Mouse (Mus musculus) heart, postnatal 14 days (tissue): ENCODE results near the gene Rgr. TPM values are rescaled to one million over a fixed set of nuclear protein-coding genes. Genes with fewer than 3 reads are reported as not detected.

ENCODE experiments used
- DNase-seq, 2 experiments: peaks; one replicate each; pipeline ENCODE4 v3.0.0; 2021 to 2022
- intact Hi-C: fragments of 180-260 bp; cut with DNase I; formaldehyde crosslinking; loops from one replicate; pipeline ENCODE4 v1.15.1; 2025
- long read RNA-seq, 2 experiments: library from polyadenylated mRNA; stranded (forward); transcript quantifications; one replicate each; pipeline ENCODE4 v2.0.0; 2021
- total RNA-seq, 2 experiments: library from RNA; stranded (reverse); gene quantifications; 2 replicates each; pipeline ENCODE4 v1.2.3; 2021

Rgr gene
- total RNA-seq = not detected
- long read RNA-seq, experiment 1 = 0 reads
- long read RNA-seq, experiment 2 = 0 reads

GRCm38 (mm10) chr14:37048914-37049410, at the start of gene Rgr:
TSS of gene Rgr (minus strand) at chr14:37048964.
- intact Hi-C loops = no loop called here
- no peak for DNase-seq

GRCm38 (mm10) chr14:37097956-37098530, 49.3 kb upstream of the Rgr start, which contains the start of gene Cdhr1:
TSS of gene Cdhr1 (minus strand) at chr14:37098347.
- no peak for DNase-seq
- intact Hi-C loops = no loop called here

- intact Hi-C loops = no loop called here
- no peak for DNase-seq
Observed at GRCm38 (mm10) chr14:37095556-37095955, 46.8 kb upstream of the Rgr start.

- intact Hi-C loops = no loop called here
- DNase-seq = no peak
Observed at GRCm38 (mm10) chr14:37094436-37094835, 45.7 kb upstream of the Rgr start.

GRCm38 (mm10) chr14:37083755-37084154, 35.0 kb upstream of the Rgr start:
- no peak for DNase-seq
- intact Hi-C loops = no loop called here

- intact Hi-C loops = no loop called here
- DNase-seq = no peak
Observed at GRCm38 (mm10) chr14:37080724-37081123, 32.0 kb upstream of the Rgr start.

- intact Hi-C loops = no loop called here
Observed at GRCm38 (mm10) chr14:37068516-37068915, 19.8 kb upstream of the Rgr start.

GRCm38 (mm10) chr14:37067629-37068028, 18.9 kb upstream of the Rgr start, which contains the start of gene Lrit2:
TSS of gene Lrit2 (plus strand) at chr14:37067929.
- no peak for DNase-seq
- intact Hi-C loops = no loop called here

More at GRCm38 (mm10) chr14:37068516-37068915, 19.8 kb upstream of the Rgr start:
- peak; percentile 68 to 71 for DNase-seq

- DNase-seq = no peak
- intact Hi-C loops = no loop called here
Observed at GRCm38 (mm10) chr14:37066636-37067035, 17.9 kb upstream of the Rgr start.

- no peak for DNase-seq
- intact Hi-C loops = no loop called here
Observed at GRCm38 (mm10) chr14:37064849-37065248, 16.1 kb upstream of the Rgr start.

- intact Hi-C loops = loop anchor here (5.0 kb wide), 1 partner anchor 82 kb away; no protein-coding TSS in a partner anchor
- no peak for DNase-seq
Observed at GRCm38 (mm10) chr14:37034432-37034831, 14.3 kb downstream of the Rgr start.

- intact Hi-C loops = loop anchor here (1.0 to 5.0 kb wide), 2 partner anchors 81 to 166 kb away; no protein-coding TSS in a partner anchor
- peak; percentile 63 to 80 for DNase-seq
Observed at GRCm38 (mm10) chr14:37033241-37033640, 15.5 kb downstream of the Rgr start.

- intact Hi-C loops = loop anchor here (1.0 to 5.0 kb wide), 2 partner anchors 80 to 165 kb away; no protein-coding TSS in a partner anchor
- DNase-seq = no peak
Observed at GRCm38 (mm10) chr14:37032481-37033104, 16.2 kb downstream of the Rgr start.

GRCm38 (mm10) chr14:37028555-37028954, 20.2 kb downstream of the Rgr start:
- intact Hi-C loops = no loop called here

GRCm38 (mm10) chr14:37027951-37028350, 20.8 kb downstream of the Rgr start:
- DNase-seq = no peak

More at GRCm38 (mm10) chr14:37028555-37028954, 20.2 kb downstream of the Rgr start:
- DNase-seq = no peak

GRCm38 (mm10) chr14:37027248-37027933, 21.4 kb downstream of the Rgr start:
- no peak for DNase-seq
- intact Hi-C loops = no loop called here

More at GRCm38 (mm10) chr14:37027951-37028350, 20.8 kb downstream of the Rgr start:
- intact Hi-C loops = no loop called here

GRCm38 (mm10) chr14:37015894-37016293, 32.9 kb downstream of the Rgr start:
- peak; percentile 5 to 38 for DNase-seq
- intact Hi-C loops = no loop called here

- intact Hi-C loops = no loop called here
- no peak for DNase-seq
Observed at GRCm38 (mm10) chr14:37013644-37014043, 35.1 kb downstream of the Rgr start.

GRCm38 (mm10) chr14:37009686-37010085, 39.1 kb downstream of the Rgr start:
- intact Hi-C loops = no loop called here
- no peak for DNase-seq

GRCm38 (mm10) chr14:37006489-37006888, 42.3 kb downstream of the Rgr start:
- intact Hi-C loops = no loop called here
- no peak for DNase-seq

- no peak for DNase-seq
- intact Hi-C loops = no loop called here
Observed at GRCm38 (mm10) chr14:37005865-37006264, 42.9 kb downstream of the Rgr start.
